Mouse (Mus musculus): ENCODE measurements around the gene Gria4. TPM values are rescaled to one million over a fixed set of nuclear protein-coding genes. Genes with fewer than 3 reads are reported as not detected.

Gene Gria4
- 46.5 and 49.0 TPM in 2 replicates for polyA plus RNA-seq (2015; fragmentation: Nextera tagmentation; extraction: Ambion mirVana)

DNA sequence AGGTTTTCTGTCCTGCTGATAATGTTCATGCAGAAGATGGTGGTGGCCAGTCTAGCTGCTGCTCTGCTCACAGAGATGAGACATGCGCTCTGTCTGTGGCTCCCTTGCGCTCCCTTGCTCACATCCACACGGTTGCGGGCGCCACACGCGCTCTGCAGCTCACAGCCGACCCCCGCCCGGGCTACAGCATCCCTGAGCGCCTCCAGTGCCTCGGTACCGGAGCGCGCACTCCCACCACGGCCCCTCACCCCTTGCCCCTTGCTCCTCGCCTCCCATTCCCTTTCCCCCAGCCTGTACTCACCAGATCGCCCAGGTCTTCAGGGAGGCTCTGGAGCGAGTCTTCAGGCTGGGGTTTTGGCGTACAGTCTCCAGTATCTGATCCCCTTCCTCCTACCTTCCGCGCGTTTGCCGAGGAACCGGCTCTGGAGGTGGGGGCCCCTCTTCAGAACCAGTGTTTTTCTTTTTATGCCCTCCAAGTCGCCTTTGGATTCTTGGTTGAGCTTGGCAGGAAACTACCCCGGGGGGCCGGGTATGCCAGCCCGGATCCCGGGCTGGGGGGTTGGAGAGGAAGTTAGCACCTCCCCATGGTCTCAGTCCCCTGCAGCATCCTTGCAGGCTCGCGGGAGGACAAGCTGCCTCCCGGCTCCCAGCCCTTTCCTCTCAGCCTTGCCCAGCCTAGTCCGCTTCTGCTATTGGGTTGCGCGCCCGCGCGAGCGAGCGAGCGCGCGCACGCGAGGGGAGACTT lies at the start of gene Gria4:
Gene Gria4, minus strand, starts transcription at position 691 of the 745 bp plus-strand sequence.

DNA sequence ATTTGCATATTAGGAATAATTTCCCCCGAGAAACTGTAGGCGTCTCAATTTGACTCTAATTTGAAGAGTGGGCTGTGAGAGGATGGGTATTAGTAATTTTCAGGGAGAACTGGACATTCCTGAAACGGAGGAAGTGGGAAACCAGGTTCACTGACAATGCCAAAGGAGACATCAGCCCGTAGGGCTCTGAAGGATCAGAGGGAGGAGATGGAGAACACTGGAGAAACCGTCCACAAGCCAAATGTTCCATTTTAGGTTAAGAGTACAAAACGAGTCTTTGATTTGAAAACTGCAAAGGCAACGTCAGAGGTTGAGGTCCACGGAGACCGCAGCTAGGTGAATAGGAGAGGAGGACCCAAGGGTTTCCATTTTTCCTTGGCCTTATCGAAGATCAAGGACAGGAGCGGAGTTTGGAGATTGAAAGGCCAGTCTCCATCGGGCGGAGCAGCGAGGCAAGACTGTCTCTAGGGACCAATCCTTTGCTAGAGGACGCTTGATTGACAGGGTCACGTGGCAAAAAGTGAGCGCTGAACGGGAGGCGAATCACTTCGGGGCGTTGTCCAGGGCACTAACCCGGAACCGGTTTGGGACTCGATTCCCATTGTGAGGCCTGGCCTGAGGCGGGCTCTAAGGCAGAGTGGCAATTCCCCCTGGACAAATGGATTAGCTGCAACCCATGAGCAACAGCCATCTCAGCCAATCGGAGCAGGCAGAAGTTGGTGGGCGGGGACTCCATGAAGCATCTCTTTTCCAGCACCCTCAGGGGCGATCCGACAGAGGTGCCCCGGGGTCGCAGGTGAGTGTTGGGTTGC lies 420.0 kb downstream of the Gria4 start, which contains the start of gene Msantd4:
Gene Msantd4, plus strand, starts transcription at position 735 of the 812 bp plus-strand sequence.

Small RNA genes within 50 kb of the gene (microRNA-seq; reads per million reads assigned to microRNA genes)
- gene Gm23811 = not detected
- not detected for gene Gm23992

All from neural tube, postnatal 0 days (tissue).